Mouse (Mus musculus): Measurements from ENCODE around the gene Ptov1.

DNA sequence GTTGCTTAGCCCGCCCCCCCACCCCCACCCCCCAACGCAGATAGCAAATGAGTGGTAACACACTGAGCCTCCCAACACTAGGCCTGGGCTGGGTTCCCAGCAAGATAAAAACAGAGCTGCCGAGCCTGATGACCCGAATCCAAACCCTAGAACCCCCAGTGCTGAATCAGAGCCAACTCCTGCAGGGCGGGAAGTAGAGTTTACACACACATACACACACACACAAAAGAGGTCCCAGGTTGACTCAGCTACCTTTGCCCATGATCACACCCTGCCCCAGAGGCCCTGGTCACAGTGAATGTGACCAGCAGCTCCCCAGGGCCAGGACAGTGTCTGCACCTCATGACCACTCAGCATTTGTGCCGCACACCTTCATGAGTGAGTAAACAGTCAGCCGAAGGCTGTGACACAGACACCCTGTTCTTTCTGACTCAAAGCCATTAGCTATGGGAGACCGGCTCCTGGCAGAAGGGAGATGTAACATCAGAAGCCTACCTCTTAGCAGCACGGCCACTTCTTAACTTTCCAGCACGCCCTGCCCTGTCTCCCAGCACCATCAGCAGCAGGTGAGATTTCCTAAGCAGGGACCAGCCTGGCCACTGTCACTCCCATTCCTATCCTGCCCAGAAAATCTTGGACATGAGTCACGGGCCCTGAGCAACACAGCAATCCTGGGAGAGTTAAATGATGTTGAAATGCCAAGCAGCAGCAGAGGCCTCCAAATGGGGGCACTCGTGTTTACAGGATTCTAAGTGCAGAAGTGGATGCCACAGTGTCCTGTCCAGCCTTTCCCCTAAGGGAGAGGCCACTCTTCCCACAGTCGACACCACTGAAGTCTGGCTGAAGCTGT, 18.9 kb upstream of the Ptov1 start:
- no peak for TF ChIP-seq POLR2A (IDR thresholded peaks at IDR 0.05; ENCODE audit: low read depth, low read length)
- TF ChIP-seq CTCF (conservative IDR thresholded peaks at IDR 0.05; ENCODE audit: insufficient read depth, insufficient read length, low read depth, low read length), result no peak

All from kidney, adult 2 months (tissue).